Mouse (Mus musculus): ENCODE results near the gene Oosp1.

Oosp1 gene

GRCm38 (mm10) chr19:11690839-11691238 is at the start of gene Oosp1:
Gene Oosp1 (minus strand): TSS chr19:11691150.
- no peak for DNase-seq (ENCODE audit: low spot score in 2 of 2)

GRCm38 (mm10) chr19:11736455-11736854 is 45.5 kb upstream of the Oosp1 start:
- DNase-seq (ENCODE audit: low spot score in 2 of 2): no peak

- no peak for DNase-seq (ENCODE audit: low spot score in 2 of 2)
Measured at GRCm38 (mm10) chr19:11730278-11730677, 39.3 kb upstream of the Oosp1 start.

GRCm38 (mm10) chr19:11727304-11727703 is 36.4 kb upstream of the Oosp1 start:
- no peak for DNase-seq (ENCODE audit: low spot score in 2 of 2)

GRCm38 (mm10) chr19:11725915-11726314 is 35.0 kb upstream of the Oosp1 start:
- no peak for DNase-seq (ENCODE audit: low spot score in 2 of 2)

GRCm38 (mm10) chr19:11724275-11724674 is 33.3 kb upstream of the Oosp1 start:
- no peak for DNase-seq (ENCODE audit: low spot score in 2 of 2)

- DNase-seq (ENCODE audit: low spot score in 2 of 2): no peak
Measured at GRCm38 (mm10) chr19:11723870-11724269, 32.9 kb upstream of the Oosp1 start.

- DNase-seq (ENCODE audit: low spot score in 2 of 2): no peak
Measured at GRCm38 (mm10) chr19:11720071-11720470, 29.1 kb upstream of the Oosp1 start.

- no peak for DNase-seq (ENCODE audit: low spot score in 2 of 2)
Measured at GRCm38 (mm10) chr19:11712451-11712850, 21.5 kb upstream of the Oosp1 start.

- no peak for DNase-seq (ENCODE audit: low spot score in 2 of 2)
Measured at GRCm38 (mm10) chr19:11698342-11698741, 7.4 kb upstream of the Oosp1 start.

GRCm38 (mm10) chr19:11696755-11697154 is 5.8 kb upstream of the Oosp1 start, which contains the start of gene Oosp3:
Gene Oosp3 (plus strand): TSS chr19:11697055.
- no peak for DNase-seq (ENCODE audit: low spot score in 2 of 2)

- DNase-seq (ENCODE audit: low spot score in 2 of 2): no peak
Measured at GRCm38 (mm10) chr19:11691454-11691853, 504 bp upstream of the Oosp1 start.

GRCm38 (mm10) chr19:11661562-11661961 is 29.4 kb downstream of the Oosp1 start:
- no peak for DNase-seq (ENCODE audit: low spot score in 2 of 2)

GRCm38 (mm10) chr19:11660459-11660858 is 30.5 kb downstream of the Oosp1 start, which contains the start of gene Oosp2:
Gene Oosp2 (minus strand): TSS chr19:11660559.
- DNase-seq (ENCODE audit: low spot score in 2 of 2): no peak

GRCm38 (mm10) chr19:11659142-11659541 is 31.8 kb downstream of the Oosp1 start:
- DNase-seq (ENCODE audit: low spot score in 2 of 2): no peak

GRCm38 (mm10) chr19:11649564-11649963 is 41.4 kb downstream of the Oosp1 start:
- no peak for DNase-seq (ENCODE audit: low spot score in 2 of 2)

GRCm38 (mm10) chr19:11646166-11646565 is 44.8 kb downstream of the Oosp1 start:
- no peak for DNase-seq (ENCODE audit: low spot score in 2 of 2)

GRCm38 (mm10) chr19:11640732-11641131 is 50.2 kb downstream of the Oosp1 start, which contains the start of gene Ms4a3:
Gene Ms4a3 (minus strand): TSS chr19:11640851.
- DNase-seq (ENCODE audit: low spot score in 2 of 2): no peak

- DNase-seq (ENCODE audit: low spot score in 2 of 2): no peak
Measured at GRCm38 (mm10) chr19:11639038-11639437, 51.9 kb downstream of the Oosp1 start.

GRCm38 (mm10) chr19:11635572-11635971 is 55.4 kb downstream of the Oosp1 start:
- no peak for DNase-seq (ENCODE audit: low spot score in 2 of 2)

GRCm38 (mm10) chr19:11634330-11634729 is 56.6 kb downstream of the Oosp1 start:
- no peak for DNase-seq (ENCODE audit: low spot score in 2 of 2)

GRCm38 (mm10) chr19:11633732-11634131 is 57.2 kb downstream of the Oosp1 start:
- DNase-seq (ENCODE audit: low spot score in 2 of 2): no peak

- no peak for DNase-seq (ENCODE audit: low spot score in 2 of 2)
Measured at GRCm38 (mm10) chr19:11625231-11625630, 65.7 kb downstream of the Oosp1 start.

- DNase-seq (ENCODE audit: low spot score in 2 of 2): no peak
Measured at GRCm38 (mm10) chr19:11624800-11625199, 66.2 kb downstream of the Oosp1 start.

Measured in spleen, postnatal 10 days (tissue).